Mouse (Mus musculus): ENCODE measurements at regions not wholly inside any gene's neighbourhood (a gene's known extent, or its start where the extent isn't known, plus 50 kb on each side); places are given as distances from the start of the nearest gene placed in this dataset.

DNA sequence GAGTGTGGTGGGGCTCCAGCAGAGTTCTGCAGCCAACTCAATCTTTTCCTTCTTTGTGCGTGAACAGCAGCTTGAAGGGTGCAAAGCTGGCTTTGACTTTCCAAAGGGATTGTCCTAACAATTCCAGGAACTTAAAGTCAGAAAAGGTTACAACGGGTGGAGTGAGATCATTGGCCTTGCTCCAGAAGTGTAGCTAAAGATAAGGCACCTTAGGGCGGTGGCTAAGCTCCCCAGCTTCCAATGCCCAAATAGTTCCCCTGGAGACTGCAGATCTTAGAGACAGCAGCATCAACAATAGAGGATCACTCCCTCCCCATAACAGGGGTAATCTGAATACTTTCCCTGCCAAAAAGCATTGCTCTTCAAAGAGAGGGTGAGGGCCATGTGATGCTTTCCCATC lies 62.3 kb upstream of the Cd93 start:
- no peak for TF ChIP-seq MAX (IDR thresholded peaks at IDR 0.05; ENCODE audit: low read depth)
- TF ChIP-seq USF1 (IDR thresholded peaks at IDR 0.05; ENCODE audit: low read depth), result no peak
- TF ChIP-seq POLR2AphosphoS2 (IDR thresholded peaks at IDR 0.05; ENCODE audit: insufficient read length, low read depth), result no peak
- TF ChIP-seq POLR2A (IDR thresholded peaks at IDR 0.05; ENCODE audit: insufficient read length, low read depth), result no peak
- TF ChIP-seq CEBPB (IDR thresholded peaks at IDR 0.05; ENCODE audit: insufficient read depth, poor library complexity, severe bottlenecking), result no peak
- no peak for TF ChIP-seq E2F4 (IDR thresholded peaks at IDR 0.05; ENCODE audit: insufficient read depth)
- TF ChIP-seq MYOD1 (IDR thresholded peaks at IDR 0.05; ENCODE audit: control insufficient read depth in 1 of 3, insufficient read length in 2 of 3, low read depth in 2 of 3), result no peak
- TF ChIP-seq MYOG (IDR thresholded peaks at IDR 0.05; ENCODE audit: control insufficient read depth in 1 of 3, insufficient read depth in 1 of 3, insufficient read length in 2 of 3, low read depth in 2 of 3), result no peak
- no peak for TF ChIP-seq TCF3 (IDR thresholded peaks at IDR 0.05; ENCODE audit: insufficient read length, low read depth)
- TF ChIP-seq TCF12 (IDR thresholded peaks at IDR 0.05; ENCODE audit: insufficient read depth, poor library complexity, severe bottlenecking), result no peak
- no peak for TF ChIP-seq SRF (IDR thresholded peaks at IDR 0.05; ENCODE audit: control insufficient read depth, insufficient read length, low read depth)
- TF ChIP-seq REST (IDR thresholded peaks at IDR 0.05; ENCODE audit: insufficient read depth, insufficient read length), result no peak

Data from myocyte (in vitro differentiated cells).